Mouse (Mus musculus) liver (tissue): ENCODE data around the gene Dlgap3.

Experiments
- DNase-seq: peaks from one replicate; pipeline ENCODE4 v3.0.0-alpha.2; 2020; ENCODE audit warnings: mixed read lengths

Gene Dlgap3

DNA sequence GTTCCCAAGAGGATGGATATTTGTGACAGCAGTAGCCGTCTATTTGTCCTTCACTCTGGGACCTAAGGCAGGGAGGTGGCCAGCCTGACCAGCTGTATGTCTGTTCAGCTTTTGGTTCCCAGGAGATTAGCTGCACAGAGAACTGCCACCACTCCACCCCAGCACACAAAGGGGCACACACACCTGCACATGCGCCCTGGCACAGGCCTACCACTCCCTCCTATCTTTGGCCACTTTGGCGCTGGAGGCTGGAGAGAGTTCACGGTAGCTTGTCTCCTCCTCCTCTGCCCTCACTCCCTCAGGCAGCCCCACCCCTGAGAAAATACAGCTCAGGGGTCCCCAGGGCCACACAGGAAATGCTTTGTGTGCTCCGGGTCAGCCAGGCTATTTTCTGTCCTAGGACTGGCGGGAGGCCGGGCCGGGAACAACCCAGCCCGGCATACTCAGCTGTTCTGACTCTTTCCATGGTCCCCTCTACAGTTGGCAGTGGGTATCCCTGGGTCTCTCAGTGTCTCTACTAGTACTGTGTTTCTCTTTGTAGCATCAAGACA is 109.5 kb downstream of the Dlgap3 start:
- DNase-seq, result no peak

DNA sequence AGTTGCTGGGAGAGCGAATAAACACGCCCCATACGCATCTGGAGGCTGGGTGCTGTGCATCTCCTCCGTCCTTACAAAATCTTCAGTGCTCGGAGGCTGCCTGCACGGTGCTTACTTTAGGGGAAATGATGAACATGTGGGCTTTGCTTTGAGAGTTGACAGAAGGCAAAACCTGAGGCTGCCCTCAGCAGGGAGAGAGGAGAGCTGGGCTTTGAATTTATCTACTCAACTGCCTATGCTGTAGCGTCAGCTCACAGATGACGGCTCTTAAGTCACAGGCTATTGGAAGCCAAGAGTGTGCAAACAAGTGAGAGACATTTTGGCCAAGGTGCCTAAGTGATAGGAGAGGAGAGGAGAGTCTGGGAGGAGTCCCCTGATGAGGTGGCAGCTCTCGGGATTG is 110.2 kb downstream of the Dlgap3 start:
- DNase-seq, result no peak
